Mouse (Mus musculus) spleen, embryonic (tissue): Measurements from ENCODE around the gene Rpap2.

Source experiments
- CTCF ChIA-PET: fragments of 350-600 bp; sonication (Branson Sonifier 250); formaldehyde crosslinking; loops from one replicate; lab custom pipeline; 2022; lab: Charles Lee

Rpap2 gene

DNA sequence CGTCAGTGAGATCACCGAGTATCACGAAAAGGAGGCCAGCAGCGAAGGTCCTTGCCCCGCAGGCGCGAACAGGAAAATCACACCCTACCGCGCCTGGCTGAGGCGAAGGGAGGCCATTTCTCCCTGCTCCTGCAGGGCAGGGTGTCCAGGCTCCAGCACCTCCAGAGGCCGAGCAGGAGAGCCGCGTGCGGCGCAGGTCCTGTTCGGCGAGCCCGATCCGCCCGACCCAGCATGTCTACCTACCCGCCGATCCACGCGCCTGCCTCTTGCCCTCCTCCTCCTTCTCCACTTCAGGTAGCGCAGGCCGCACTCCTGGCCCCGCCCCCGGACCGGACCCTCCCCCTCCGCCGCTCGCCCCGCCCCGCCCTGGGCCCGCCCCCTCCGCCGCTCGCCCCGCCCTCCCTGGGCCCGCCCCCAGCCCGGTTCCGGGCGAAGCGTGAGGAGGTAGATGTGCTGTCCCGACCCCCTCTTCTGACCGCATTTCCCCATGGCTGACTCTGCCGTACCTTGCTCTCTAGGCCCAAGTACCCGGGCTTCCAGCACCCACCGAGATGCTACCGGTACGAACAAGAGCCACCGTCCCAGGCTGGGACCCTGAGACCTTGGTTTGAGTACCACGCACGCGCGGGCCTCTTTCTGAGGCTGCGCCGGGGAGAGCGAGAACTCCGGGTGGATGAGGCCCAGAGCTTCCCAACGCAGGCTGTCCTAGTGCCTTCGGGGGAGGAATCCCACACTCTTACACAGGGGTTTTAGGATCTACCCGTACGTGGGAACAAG, at the start of gene Rpap2, which contains the start of gene Glmn:
TSS of gene Rpap2 (plus strand) at position 73 of the 777 bp plus-strand sequence.
TSS of gene Glmn (minus strand) at position 588 of the 777 bp plus-strand sequence.
- CTCF ChIA-PET, result no interaction called here

DNA sequence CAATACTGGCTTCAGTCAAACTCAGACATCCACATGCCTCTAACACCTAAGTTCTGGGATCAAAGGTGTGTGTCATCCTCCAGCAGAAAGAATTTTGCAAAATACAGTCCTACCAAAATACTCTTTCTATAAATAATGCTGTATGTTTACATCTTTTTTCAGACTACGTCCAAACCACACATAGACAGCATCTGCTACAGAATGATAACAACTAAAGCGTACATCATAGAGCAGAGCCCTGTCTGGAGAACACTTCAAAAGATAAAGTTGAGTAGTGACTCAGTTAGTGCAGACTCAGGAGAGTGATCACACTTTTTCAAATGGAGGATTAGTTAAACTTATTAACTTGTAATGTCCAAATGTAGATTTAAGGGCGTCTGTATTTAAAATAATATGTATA, 49.2 kb upstream of the Rpap2 start:
- CTCF ChIA-PET, result no interaction called here

DNA sequence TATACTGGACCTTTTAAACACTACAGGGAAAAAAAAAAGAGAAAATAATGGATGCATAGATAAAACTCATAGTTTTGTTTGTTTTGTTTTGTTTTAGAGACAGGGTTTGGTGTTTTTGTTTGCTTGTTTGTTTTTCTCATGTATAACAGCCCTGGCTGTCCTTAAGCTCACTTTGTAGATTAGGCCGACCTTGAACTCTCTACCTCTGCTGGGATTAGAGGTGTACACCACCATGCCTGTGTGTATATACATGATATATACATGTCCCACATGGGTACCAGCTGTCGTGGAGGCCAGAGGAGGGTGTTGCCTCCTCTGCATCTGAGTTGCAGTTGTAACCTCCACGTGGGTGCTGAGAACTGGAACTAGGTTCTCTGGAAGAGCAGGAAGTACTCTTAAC, 48.7 kb upstream of the Rpap2 start:
- CTCF ChIA-PET, result no interaction called here

DNA sequence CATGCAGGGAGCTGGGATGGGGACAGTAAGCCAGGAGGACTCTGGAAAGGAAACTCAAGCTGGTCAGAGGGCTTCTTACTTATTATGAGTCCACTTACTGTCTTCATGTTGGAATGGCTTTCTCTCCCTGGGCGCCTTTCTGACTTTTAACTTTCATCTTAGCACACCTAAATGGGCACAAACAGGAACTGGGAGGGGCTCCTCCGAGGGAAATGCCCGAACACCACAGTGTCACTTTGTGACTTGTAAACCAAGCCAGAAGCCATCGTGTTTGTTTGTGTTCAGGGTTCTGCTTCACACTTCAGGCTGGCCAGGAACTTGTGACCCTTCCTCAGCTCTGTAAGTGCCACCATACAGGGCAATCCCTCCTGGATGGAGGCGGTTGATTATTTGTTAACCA, 42.8 kb upstream of the Rpap2 start:
- CTCF ChIA-PET, result no interaction called here

DNA sequence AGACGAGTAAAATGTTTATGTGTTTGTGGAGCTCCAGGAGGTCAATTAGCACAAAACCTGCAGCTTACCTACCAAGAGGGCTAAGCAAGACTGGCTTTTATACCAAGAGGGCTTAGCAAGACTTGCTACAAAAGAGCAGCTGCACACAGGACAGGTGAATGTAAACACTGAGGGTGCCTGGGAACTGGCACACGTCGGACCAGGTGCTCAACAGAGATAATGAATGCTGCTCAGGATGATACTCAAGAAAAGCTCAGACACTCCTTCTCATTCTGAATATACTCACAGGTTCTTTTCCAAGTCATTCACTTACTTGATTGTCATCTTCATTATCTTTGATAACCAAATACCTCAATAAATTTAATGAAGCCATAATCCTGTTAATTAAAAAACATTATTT, 40.2 kb upstream of the Rpap2 start:
- CTCF ChIA-PET, result interaction anchor here (0.6 kb wide), 1 partner anchor 357 kb away, joined by 8 read pairs; no protein-coding TSS in a partner anchor

GRCm38 (mm10) chr5:107569148-107569547, 28.0 kb upstream of the Rpap2 start:
- CTCF ChIA-PET, result no interaction called here

GRCm38 (mm10) chr5:107598380-107598779, 1.2 kb downstream of the Rpap2 start:
- CTCF ChIA-PET, result interaction anchor here (0.7 kb wide), 2 partner anchors 16 to 239 kb away, joined by 6 to 7 read pairs; no protein-coding TSS in a partner anchor

DNA sequence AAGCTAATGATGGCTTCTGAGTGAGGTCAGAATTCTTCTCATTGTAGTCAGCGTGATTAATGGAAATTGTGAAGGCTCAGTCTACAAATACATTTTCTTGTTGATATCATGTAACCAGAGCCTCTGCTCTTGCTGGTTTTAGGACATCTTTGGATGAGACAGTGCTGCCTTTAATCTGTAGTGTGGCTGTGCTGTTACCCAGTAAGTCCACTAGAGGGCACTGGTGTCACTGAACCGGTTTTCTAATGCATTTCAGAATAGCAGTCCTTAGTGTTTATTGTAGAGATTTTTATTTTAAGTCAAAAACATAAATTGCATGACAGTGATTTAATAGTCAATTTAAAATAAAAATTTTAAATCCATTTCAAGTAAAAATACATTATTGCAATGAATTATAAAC, 14.1 kb downstream of the Rpap2 start:
- CTCF ChIA-PET, result interaction anchor here (0.7 kb wide), 1 partner anchor 864 kb away, joined by 8 read pairs; no protein-coding TSS in a partner anchor

DNA sequence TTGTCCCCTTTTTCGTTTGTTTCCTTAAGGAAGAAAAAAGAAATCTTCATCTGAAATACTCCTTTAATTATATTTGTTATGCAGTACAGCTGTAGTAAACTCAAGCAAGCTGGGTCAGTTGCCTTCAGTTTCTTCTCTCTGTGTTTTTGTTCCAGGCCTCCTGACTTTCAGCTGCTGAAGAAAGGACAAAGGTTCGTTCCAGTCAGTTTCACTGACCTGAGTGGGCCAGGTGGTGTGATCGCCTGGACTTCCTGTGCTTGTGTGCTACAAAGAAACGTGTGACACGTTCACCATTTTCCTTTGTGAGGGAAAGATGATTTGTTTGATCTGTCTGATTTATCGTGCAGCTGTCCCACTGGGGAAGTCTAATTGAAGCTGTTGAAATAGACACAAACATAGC, 20.8 kb downstream of the Rpap2 start:
- CTCF ChIA-PET, result no interaction called here

- CTCF ChIA-PET, result no interaction called here
Observed at GRCm38 (mm10) chr5:107621327-107621726, 24.2 kb downstream of the Rpap2 start.

DNA sequence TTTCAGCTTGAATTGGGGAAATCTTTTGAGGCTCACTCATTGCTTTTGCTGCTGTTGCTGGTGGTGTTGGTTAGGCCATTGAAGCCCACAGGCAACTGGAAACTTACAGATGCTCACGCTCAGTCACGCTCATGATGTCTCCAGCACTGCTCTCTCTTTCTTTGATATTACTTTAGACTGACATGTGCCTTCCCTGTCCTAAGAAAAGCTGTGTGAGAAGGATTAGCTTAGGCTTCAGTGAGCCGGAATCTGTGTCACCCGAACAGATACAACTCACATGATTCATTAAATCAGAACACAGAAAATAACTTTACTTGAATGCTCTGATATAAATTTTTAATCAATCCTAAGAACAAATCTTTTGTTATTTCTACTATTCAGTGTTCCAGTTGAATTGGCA, 36.5 kb downstream of the Rpap2 start:
- CTCF ChIA-PET, result no interaction called here

DNA sequence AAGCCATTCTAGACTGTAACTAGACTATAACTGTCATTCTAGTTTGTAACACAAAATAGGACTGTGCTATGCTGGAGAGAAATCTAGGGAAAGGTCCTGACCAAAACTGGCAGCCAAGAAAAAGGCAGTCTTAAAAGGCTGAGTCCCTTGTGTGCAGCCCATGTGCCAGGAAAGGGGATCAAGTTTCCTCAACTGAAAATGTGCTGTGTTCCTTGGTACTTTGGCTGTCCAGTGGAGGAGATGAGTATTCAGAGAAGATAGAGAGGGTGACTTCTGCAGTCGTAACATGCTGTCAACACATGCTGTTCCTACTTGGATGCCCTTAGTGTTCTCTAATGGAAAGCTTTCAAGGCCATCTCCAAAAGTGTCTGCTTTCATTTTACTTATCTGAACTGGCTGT, 39.9 kb downstream of the Rpap2 start:
- CTCF ChIA-PET, result no interaction called here

GRCm38 (mm10) chr5:107638366-107638765, 41.2 kb downstream of the Rpap2 start:
- CTCF ChIA-PET, result interaction anchor here (0.5 kb wide), 1 partner anchor 70 kb away, joined by 3 read pairs; no protein-coding TSS in a partner anchor

DNA sequence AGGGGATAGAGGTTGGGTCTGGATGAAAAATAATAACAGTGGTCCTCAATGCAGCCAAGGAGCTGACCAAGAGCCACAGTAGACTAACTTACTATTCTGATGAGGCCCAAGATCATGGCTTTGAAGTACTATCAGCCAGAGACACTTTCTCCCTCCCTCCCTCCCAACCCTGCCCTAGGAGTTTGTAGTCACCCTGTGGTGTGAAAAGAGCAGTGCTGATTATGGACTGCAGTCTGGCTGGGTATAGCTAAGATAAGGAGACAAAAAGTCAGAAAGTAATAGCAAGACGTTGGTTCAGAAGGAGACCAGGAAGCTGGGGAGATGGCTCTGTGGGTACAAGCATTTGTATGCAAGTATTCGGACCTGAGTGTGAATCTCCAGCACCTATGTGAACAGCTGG, 47.4 kb downstream of the Rpap2 start:
- CTCF ChIA-PET, result no interaction called here

DNA sequence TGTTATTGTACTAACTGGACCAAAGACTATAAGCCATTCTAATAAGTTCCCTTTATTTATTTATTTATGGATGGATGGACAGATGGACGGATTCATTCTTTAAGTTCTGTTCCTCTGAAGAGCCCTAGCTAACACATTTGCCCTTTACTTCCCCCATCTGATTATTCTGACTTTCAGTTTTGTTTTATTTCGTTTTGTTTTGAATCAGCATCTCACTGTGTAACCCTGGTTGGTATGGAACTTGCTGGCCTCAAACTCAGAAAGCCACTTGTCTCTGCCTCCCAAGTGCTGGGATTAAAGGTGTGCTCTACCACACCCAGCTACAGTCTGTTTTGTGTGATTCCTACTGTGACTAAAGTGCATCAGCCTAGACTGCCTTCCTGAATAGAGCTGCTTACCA, 48.8 kb downstream of the Rpap2 start:
- CTCF ChIA-PET, result no interaction called here

DNA sequence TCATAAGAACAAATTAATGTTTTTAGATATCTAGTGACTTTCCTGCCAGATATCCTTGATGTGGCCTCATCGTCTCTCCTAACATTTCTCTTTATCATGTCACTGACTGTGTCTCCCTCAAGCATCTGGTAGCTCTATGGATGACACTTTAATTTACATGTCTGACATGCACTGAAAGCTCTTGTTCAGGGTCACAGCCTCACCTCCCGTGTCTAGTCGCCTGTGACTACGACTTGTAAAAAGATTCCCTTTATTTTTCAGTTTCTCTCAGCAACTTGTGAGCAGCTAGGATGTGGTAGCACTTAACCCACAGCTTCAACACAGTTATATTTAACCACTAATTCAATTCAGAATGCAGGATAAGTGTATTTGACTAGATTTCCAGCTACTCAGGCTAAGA, 50.4 kb downstream of the Rpap2 start:
- CTCF ChIA-PET, result no interaction called here

DNA sequence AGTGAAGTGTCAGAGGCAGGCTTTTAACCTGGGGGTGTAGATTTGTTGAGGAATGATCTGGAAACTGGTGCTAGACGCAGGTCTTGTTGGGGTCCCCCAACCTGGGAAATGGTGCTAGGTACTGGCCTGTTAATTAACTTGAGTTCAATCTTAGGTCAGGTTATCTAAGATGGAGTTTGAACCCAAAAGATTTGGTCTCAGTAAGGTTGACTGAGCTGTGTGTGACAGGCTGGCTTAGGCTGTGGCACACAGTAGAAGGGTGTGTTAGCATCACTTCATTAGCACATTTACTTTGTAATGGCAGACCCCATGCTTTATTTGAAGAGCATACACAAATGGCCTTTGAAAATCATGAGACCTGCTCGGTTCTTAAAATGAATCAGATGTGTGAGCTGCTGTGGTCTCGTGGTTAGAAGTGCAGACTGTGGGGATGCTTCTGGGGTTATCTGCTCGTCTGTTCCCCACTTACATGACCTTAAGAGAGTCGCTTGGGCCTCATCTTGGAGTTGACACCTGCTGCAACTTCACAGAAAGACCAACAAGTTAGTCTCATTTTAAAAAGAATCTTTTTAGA, 51.5 kb downstream of the Rpap2 start:
- CTCF ChIA-PET, result no interaction called here

- CTCF ChIA-PET, result no interaction called here
Observed at GRCm38 (mm10) chr5:107649680-107650079, 52.5 kb downstream of the Rpap2 start.

DNA sequence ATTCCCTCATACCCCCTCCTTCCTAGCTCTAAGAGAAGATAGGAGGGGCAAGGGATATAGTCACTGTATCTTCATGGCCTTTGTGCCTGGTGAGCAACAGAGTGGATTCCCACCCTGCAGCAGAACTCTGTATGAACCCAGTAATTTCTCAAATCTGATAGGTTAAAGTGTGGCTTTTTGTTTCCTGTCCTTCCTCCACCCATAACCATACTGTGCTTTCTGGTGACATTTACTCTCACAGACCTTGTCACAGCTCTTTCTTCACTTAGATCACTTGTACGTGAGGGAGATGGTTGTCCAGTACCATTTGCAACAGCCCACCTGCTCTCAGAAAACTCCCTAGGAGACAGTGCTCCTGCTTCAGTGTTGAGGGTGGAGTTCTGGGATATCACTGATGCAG, 53.3 kb downstream of the Rpap2 start:
- CTCF ChIA-PET, result no interaction called here

DNA sequence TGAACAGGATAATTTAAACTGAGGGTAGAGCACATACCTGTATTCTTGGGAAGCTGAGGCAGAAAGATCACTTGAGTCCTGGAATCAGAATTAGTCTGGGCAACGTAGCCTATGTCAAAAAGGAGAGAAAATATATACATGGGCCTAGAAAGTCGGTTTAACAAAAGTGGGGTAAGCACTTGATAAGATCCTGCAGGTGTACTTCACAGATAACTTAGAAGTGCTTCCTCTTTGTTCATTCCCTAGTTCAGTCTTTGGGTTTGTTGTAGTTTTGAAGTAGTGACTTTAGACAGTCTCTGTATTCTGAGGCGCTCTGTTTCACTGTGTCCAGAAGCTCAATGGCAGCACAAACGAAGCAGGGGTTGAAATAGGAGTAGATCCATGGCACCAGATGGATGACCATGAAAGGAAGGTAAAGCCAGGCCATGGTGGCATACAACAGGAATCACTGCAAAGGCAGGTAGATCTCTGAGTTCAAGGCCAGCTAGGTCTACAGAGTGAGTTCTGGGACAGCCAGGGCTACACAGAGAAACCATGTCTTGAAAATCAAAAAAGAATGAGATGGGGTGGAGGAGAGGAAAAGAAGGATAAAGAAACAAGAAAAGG, 55.0 kb downstream of the Rpap2 start:
- CTCF ChIA-PET, result interaction anchor here (0.6 kb wide), 1 partner anchor 8 kb away, joined by 3 read pairs; no protein-coding TSS in a partner anchor

DNA sequence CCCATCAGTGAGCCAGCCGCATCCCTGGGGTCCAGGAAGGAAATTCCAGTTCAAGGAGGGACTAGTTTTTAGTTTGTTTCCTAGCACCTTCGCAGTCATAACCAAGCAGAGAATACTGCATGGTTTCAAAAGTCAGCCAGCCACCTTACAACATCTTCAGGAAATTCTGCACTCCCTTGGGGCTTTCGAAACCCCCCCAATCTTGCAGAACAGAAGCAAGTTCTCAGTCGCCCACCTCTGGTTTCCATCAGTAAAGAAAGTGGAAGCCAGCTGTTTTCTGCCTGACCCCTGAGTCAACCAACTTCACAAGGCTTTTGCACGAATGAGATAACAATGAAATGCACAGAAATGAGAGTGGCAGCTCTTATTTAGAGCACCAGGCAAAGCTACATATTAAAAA, 81.2 kb downstream of the Rpap2 start:
- CTCF ChIA-PET, result interaction anchor here (0.6 kb wide), 1 partner anchor 8 kb away, joined by 3 read pairs; no protein-coding TSS in a partner anchor

DNA sequence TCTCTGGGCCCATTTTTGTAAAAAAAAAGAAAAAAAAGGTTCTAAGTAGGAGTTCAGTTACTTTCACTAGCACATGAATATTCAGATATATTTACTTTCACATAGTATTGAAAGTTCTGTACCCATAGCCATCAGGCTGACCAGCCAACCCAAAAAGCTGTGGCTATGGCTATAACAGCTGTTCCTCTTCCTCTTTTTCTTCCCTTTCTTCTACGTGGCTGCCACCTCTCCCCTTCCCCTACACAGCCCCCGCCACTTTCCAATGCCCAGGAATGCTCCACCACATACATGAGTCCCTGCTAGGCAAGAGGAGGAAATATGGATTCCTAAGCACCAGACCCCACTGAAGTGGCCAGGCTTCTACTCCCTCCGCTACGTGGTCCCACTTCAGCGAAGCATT, 84.1 kb downstream of the Rpap2 start:
- CTCF ChIA-PET, result no interaction called here

DNA sequence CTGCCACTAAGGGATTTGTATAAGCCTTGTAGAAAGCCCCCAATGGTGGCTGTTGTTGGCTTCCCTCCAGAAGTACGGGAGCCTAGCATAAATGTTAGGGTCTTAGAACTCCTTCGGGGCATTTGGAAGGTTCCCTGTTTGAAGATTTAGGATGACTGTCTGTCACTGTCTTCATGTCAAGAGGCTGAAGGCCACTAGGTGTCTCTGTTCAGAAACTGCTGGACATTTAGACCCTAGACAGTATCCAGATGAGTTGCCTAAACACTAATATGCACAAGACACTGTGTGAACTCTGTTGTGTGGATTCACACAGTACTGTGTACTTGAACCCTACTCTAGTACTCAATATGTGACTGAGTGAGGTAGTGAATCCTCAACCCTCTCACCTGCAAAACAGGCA, 87.2 kb downstream of the Rpap2 start:
- CTCF ChIA-PET, result no interaction called here
